Mouse (Mus musculus) naive thymus-derived CD4-positive, alpha-beta T cell, adult 2 months (primary cell): ENCODE measurements around the gene Mylk2.

Experiments used
- DNase-seq: peaks from one replicate; pipeline ENCODE4 v3.0.0-alpha.2; 2011; ENCODE audit warnings: low read depth

The Mylk2 gene

DNA sequence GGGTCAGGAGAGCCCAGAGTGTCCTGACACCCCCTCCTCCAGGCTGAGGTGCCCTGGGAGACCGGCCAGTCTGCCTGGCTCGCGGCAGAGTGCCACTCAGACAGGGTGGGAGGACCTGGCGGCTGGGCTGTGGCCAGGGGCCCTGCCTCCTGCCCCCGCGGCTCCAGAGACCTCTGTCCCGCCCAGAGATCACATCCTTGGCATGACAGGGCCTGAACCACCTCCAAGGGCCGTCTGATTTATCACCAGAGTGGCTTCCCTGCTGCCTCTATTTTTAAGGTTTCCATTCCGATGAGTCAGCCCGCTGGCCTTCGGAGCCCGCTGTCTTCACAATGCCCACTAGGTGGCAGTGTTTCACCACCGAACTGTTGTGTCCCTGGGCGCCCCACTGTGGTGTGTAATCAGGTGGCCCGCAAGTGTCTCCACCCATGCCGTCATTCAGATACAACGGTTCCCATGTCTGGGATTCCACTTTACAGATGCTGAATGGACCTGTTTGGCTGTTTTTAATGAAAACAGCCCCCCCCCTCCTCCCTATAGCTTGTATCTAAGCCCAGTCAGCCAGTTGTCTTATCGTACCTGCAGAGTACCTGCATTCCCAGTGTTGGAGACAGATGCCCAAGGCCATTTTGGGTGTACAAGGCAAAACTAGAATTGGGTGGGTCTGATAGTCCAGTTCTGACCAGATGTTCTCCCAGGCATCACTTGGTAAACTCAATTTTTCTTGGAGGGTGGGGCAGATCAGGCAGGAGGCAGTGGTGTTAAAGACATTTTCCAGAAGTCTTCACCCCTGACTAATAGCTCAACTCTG lies 3.4 kb downstream of the Mylk2 start:
- peak; percentile 88 for DNase-seq

- DNase-seq = no peak
Measured at GRCm38 (mm10) chr2:152915453-152915852, 4.3 kb downstream of the Mylk2 start.

- DNase-seq = no peak
Measured at GRCm38 (mm10) chr2:152916111-152916510, 5.0 kb downstream of the Mylk2 start.

GRCm38 (mm10) chr2:152917671-152918070 lies 6.5 kb downstream of the Mylk2 start:
- DNase-seq = no peak

- no peak for DNase-seq
Measured at GRCm38 (mm10) chr2:152922376-152922775, 11.2 kb downstream of the Mylk2 start.

DNA sequence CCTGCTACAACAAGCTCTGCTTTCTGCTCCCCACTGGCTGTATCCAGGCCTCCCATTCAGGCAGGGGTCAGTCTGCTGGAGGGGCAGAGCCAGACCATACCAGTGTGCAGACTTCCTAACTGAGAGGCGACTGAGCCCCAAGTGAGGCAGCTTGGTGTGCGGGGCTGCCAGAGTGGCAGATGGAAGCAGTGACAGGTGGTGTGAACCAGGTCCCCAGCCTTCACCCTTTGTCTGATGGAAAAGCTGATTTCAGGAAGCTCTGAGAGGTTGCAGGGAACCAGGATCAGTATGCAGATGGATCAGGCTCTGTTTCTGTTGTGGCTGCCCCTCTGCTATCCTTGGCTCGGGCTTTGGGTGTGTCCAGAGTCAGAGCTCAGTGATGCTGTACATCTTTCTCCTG lies 12.5 kb downstream of the Mylk2 start:
- DNase-seq = no peak

- DNase-seq = no peak
Measured at GRCm38 (mm10) chr2:152924128-152924527, 13.0 kb downstream of the Mylk2 start.

DNA sequence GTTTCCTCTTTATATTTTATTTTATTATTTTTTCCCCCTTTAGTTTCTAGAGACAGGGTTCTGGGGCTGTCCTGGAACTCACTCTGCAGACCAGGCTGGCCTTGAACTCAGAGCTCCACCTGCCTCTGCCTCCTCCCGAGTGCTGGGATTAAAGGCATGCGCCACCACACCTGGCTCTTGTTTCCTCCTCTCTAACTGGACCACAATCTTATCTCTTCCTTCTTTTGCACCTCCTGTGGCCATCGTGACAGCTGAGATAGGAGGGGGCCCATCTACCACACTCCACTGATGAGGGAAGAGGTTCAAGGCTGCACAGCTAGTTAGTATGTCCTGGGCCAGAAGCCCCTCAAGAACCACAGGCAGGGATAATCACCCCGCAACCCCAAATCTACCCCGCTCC lies 13.4 kb downstream of the Mylk2 start:
- DNase-seq = no peak

DNA sequence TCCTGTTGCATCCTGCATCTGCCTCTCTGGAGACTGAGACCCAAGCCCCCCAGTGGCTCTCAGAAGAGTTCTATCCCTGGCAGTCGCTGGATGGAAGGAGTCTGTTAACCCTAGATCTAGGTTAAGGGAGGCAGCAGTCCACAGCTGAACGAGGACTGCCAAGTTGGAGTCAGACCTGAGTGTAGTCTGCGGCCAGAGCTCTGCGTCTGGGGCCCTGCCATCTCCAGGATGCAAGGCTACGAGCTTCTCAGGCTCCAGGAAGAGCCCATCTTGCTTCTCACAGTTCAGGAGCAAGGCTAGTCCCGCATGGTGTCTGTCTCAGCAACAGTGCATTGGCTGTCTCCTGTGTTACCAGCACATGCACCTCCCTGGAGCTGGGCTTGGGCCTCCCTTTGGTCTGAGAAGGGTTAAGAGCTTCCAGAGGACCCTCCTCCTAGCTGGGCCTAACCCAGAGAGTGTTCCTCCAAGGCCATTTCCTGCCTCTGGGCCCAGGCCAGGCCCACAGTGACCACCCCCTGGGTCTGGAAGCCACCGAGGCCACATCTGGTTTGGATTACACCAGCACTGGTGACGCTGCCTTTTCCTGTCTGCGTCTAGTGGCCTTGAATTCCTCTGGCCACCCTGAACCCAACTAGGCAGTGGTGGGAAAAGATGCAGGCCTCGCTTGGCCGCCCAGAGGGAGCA lies 14.2 kb downstream of the Mylk2 start:
- DNase-seq = no peak

DNA sequence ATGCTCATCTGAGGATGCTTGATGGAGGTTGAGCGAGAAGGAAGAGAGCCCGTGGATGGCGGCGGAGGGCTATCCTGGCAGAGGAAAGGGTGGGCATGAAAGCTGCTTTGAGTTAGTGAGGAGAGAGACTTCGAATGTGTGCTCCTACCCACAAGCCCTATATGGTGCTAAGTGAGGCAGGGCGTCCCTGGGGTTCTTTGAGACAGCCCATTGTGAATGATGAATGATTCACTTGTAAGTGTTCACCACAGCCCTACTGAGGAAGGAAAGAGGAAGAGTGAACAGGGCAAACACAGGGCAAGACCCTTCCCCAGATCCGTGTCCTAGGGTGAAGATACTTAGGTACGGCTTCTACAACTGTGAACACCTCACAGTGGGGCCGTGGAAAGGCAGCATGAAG lies 15.7 kb downstream of the Mylk2 start:
- no peak for DNase-seq

GRCm38 (mm10) chr2:152927371-152927770 lies 16.2 kb downstream of the Mylk2 start:
- no peak for DNase-seq

DNA sequence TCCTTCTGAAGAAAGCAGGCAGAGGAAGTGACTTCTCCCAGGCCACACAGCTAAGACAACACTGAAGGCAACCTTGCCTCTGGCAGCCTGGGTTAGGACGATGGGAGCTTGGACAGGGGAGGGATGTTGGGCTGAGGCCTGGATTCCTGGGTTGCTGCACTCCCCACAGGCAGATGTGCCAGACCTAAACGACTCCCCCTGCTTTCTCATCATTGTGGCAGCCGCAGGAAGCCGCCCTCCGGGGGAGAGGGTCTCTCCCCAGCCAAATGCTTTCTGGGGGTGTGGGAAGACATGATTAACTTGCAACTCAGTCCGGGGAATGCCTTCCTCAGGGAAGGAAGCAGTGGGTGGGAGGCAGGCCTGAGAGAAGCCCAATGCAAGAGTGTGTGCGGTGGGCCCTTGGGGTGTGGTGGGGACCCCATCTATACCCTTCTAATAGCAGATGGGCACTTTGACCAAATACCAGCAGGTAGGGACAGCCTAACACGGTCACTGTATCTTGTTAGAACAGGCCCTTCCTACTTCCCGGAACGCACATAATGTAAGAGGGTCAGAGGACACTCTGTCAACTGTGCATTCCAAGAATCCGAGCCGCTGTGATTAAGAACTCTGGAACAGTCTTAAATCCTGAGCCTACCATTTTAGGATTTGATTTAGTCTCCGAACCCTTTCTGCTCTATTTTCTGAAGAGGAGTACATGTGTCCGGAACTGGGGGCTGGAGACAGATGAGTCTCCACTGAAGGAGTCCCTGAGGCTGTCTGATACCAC lies 17.3 kb downstream of the Mylk2 start:
- no peak for DNase-seq

DNA sequence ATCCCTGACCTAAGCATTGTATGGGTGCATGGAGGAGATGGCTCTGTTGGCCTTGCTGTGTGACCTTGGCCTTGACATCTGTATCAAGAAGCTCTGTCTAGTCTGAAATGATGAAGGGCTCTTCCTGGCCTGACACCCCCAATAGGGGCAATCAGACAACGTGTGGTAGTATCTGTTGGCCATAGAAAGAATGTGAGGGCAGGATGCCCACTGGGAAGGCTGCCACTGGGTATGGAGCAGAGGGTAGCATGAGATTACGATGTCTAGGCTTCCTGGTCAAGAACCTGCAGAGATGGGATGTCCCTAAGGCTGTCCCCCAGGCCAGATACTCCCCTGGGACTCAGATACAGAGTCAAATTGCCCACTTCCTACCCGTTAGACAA lies 17.8 kb downstream of the Mylk2 start:
- DNase-seq = no peak

DNA sequence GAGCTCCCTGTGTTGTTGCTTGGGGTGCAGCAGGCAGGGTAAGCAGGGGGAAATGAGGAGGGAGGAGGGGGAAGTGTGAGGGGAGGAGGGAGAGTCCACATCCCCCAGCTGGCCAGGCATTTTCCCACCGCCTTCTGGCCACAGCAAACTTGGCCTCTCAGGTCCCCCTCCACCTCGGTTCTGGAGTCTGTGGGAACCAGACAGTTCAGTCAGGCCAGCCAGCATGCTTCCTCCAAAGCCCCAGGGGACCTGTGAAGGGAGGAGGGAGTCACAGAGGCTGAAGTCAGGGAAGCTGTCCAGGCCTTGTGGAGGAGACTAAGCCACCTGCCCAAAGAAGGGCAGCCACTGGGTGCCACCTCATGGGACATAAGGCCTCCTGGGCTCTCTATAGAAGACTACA lies 19.1 kb downstream of the Mylk2 start:
- DNase-seq = no peak

GRCm38 (mm10) chr2:152931456-152932160 lies 20.5 kb downstream of the Mylk2 start:
- no peak for DNase-seq

GRCm38 (mm10) chr2:152933048-152933447 lies 21.9 kb downstream of the Mylk2 start, which contains the start of gene Foxs1:
Gene Foxs1, minus strand, starts transcription at chr2:152933208.
- no peak for DNase-seq

- peak; percentile 46 for DNase-seq
Measured at GRCm38 (mm10) chr2:152933614-152934013, 22.5 kb downstream of the Mylk2 start.

- peak; percentile 50 for DNase-seq
Measured at GRCm38 (mm10) chr2:152939846-152940245, 28.7 kb downstream of the Mylk2 start.

DNA sequence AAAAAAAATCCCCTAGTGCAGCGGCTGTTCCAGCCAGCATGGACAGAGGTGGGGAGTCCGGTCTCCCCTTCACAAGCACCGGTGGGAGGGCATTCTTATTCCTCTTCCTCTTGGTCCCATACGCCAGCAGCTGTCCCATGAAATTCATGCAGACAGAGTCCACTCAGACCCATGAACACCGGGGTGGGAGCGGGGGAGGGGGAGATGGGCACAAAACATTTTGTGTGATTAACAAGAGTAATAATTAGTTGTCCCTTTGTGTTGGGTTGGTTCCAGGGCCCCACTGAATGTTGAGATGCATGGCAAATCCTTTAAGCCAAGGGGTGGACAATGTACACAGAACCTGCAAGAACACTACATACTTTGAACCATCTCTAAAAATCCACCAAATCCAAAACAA lies 30.0 kb downstream of the Mylk2 start:
- no peak for DNase-seq

- DNase-seq = no peak
Measured at GRCm38 (mm10) chr2:152941776-152942175, 30.6 kb downstream of the Mylk2 start.

- DNase-seq = no peak
Measured at GRCm38 (mm10) chr2:152942898-152943515, 31.9 kb downstream of the Mylk2 start.

DNA sequence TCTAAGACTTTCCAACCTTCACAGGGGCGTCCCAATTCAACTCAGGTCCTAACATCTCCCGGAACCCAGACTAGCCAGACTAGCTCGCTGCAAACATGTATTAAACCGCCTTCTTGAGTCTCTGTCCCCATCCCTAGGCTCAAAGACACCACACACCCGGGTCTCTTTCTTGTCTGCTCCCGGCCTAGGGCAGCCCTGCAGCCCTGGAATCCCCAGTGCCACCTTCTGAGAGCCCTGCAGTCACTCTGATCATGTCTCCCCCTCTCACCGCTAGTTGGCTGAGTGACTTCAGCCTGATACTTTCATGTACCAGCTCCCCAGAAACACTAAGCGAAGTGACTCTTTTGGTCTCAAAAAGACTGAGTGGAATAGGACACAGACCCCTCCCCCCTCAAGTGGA lies 32.4 kb downstream of the Mylk2 start:
- DNase-seq = no peak
